Mouse (Mus musculus) MEL-GATA-1-ER (cell line): ENCODE data around the gene Tmem184b.
A peak's percentile ranks its signal among the peaks of the same experiment; 100 is the strongest.

Experiments used
- DNase-seq: peaks from one replicate; pipeline ENCODE4 v3.0.0-alpha.2; 2012; ENCODE audit warnings: low read depth; ENCODE audit errors: extremely low read depth

Tmem184b gene

DNA sequence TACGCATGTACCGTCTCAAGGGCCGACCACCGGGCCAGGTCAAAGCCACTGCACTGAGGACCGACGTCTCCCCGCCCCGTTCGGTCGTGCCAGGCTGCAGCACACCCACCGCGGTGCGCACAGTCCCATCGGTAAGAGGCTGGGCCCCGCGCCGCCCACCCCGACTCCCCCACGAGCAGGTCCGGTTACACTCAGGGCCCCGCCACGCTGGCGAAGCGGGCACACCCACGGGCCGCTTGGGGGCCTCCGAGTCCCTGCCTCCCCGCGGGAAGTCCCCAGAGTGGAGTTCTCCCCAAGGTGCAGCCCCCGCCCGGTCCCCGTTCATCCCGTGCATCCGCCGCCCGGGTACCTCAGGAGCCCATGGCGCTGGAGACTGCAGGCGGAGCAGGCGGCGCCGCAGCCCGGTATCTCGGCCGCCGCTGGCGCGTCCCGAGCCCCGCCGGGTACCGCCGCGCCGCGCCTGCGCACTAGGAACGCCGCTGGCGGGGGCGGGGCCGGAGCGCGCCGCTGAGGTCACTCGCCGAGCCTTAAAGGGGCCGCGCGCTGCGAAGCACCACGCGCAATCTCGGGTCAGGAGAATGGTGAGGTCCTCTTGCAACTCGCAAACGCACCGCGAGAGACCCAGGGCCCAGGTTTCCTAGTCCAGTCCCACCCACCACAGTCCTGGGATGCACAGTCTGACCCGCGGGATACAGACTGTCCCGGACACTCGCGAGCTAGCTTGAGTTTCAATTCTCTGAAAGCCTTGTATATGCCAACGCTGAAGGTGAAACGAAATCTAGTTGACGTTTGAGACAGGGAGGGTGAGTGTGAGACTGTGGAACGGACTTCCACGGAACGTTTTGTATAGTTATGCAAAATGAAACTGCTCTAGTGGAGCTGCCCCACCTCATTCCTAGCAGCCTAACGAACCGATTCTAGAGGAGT is at the start of gene Tmem184b:
TSS of gene Tmem184b (minus strand) at position 734 of the 927 bp plus-strand sequence.
- peak; percentile 35 for DNase-seq

DNA sequence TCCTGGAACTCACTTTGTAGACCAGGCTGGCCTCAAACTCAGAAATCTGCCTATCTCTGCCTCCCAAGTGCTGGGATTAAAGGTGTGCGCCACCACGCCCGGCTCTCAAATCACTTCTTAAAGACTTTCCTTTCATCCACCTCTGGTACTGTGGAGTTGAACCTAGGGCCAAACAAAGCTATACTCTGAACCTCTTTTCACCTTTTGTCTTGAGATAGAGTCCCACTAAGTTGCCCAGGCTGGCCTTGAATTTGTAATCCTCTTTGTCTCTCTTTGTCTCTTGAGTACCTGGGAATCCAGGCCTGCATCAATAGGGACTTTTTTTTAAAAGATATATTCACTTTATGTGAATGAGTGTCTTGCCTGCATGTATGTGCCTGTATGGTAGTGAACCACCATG is 44.7 kb upstream of the Tmem184b start:
- no peak for DNase-seq

DNA sequence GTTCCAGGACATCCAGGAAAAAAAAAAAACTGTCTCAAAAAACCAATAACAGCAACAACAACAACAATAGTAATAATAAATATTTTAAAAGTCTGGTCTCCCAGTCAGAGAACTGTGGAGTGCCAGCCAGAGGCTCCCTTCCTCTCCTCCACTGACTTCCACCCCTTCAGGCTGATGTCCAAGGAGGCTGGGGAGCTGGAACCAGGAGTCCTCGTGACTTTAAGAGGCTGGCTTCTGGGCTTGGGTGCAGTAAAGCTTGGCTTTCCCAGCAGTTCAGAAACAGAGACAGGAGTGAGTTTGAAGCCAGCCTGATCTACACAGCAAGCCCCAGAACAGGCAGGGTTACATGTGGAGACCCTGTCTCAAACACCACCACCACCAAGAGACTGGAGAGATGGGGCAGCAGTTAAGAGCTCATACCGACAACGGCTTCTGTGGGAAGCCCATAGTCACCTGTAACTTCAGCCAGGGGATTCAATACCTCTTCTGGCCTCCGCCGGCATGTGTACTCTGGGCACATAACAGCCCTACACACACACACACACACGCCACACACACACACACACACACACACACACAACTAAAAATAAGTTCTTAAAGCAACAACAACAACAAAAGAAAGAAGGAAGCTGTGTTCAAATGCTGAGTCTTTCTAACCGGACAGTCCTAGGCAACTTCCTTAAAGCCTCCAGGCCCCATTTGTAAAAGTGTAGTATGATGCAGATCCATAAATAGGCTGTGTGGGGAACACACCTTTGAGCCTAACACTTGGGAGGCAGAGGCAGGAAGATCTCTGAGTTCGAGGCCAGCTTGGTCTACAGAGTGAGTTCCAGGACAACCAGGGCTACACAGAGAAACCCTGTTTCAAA is 42.7 kb upstream of the Tmem184b start:
- no peak for DNase-seq

DNA sequence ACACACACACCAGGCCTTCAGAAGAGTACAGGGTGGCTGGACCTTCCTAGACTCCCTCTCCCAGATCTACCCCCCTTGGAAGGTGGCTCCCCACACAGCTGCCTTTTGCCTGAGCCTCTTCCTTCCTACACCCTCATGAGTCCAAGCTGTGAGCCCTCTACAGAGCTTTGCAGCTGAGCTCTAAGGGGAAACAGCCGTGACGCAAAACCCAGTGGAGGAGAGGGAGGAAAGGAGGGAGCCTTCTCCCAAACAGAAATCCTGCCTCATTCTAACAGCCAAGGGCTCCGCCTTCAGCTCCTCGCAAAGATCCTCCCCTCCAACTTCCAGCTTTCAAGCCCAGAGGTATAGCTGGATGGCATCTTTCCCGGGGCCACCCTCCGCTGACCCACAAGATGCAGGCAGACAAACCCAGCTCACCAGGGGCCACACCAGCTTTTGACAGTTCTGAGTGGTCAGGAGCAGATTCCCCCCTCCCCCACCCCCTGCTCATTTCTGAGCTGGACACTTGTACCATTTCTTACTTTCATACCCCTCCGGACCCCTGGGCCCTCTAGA is 40.6 kb upstream of the Tmem184b start:
- DNase-seq, result no peak

DNA sequence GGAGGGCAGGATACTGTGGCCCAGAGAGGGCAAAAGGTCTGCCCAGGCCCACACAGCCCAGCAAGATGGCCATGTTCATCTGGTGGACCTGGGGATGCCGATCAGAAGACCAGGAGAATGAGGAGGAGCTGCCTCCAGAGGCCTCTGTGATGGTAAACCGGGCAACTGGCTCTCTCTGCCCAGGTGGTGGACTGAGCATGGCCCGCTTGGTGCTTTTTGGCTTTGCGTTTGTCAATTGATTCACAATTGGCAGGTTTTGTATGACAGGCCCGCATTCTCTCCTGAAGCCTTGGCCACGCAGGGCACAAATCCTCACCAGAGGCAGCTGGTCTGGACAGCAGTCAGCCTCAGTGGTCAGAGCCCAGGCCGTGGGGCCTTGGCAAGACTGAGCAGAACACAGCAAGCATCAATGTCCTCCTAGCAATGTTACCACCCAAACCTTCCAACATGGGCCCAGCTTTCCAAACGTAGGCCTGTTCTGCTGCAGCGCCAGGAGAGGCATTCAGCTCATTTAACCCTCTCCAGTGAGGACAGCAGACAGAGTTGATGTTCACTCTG is 39.7 kb upstream of the Tmem184b start:
- no peak for DNase-seq

DNA sequence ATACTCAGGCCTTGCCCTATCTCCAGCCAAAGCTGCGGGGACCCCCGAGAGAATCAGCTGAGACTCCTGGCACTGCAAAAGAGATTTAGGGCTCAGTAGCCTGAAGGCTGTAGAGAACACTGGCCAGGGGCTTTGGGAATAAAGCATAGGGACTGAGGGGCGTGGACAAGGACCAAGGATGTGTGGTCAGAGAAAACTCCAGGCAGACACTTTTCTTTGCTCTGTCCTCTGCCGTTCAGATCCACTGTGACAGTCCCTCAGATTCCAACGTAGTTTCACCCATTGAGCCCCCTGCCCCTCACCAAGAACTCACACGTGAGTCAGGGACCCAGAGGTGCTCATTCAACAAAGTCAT is 38.9 kb upstream of the Tmem184b start:
- DNase-seq, result no peak

DNA sequence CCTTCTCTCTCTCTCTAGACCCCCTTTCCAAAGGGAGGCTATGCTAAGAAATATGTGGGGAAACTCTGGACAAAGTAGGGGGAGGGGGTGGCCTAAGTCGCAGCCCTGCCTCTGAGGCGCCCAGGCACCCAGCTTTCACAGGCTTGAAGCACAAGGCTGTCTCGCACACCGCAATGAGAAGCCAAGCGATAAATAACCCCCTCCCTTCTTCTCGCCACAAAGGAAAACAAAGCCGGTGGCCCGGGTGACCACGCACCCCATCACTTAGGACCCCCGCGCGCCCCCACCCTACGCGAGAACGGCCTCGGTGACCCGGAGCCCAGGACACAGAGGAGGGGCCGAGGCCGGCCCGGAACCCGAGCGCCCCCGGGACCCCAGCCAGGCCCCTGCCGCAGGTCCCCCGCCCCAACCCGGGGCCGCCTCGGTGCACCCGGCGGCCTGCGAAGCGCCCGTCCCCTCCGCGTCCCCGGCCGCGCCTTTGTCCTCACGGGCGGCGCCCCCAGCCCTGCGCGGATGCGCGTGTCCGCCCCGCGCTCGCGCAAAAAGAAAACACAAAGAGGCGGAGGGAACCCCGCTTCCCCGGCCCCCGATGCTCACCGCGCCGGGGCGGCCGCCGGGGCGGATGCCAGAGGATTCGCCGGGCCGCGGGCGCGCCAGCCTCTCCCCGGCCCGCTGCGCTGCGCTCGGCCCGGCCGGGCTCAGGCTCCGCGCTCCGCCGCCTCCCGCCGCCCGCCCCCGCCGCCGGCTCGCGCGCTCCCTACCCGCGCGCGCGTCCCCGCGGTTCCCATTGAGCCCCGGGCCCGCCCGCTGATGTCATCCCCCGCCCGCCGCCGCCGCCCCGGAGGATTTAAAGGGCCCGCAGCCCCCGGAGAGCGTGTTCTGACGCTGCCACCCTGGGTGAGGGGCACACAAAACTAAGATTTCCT is 38.2 kb upstream of the Tmem184b start:
- no peak for DNase-seq

DNA sequence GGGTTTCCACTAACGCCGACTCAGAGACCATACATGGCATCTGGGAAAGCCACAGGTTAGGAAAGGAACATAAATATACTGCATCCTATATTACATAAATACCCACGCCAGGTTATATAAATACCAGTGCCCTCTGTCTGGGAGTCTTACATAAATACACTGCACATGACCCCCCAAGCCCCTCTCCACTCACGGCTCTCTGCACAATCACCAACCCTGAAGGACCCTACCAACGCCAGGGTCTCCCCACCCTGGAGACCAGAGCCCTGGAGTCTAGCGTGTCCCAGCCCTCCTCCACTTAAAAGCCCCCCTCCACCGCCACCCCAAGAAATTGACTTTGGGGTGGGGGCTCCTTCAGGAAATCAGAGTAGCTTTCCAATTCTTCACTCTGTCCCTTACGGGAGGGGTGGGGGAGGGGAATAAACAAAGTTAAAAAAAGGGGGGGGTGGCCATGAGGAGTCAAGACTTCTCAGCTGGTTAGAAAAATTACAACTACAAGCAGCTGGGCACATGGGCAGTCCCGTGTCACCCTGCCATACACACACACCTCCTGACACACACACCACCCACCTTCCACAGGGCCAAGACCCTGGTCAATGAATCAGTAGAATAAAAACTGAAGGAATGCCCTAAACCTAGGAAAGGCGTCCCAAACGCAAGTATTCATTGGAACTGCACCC is 37.4 kb upstream of the Tmem184b start:
- no peak for DNase-seq

DNA sequence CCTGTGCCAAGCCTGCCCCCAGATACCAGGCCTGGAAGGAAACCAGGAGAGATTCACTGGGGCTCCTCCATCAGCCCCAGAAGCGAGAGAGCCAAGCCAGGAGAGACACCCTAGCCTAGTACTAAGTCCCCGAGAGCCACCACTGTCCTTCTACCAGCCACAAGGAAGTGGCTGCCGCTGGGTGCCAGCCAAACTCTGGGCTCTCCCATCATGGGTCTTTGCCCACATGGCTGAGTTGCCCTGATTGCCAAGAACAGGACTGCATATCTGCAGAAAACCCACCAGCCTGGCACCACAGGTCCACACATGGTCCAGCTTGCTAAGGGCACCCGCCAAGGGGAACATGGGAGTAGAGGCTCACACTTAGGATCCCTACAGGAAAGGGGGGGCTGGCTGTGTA is 36.9 kb upstream of the Tmem184b start:
- no peak for DNase-seq

DNA sequence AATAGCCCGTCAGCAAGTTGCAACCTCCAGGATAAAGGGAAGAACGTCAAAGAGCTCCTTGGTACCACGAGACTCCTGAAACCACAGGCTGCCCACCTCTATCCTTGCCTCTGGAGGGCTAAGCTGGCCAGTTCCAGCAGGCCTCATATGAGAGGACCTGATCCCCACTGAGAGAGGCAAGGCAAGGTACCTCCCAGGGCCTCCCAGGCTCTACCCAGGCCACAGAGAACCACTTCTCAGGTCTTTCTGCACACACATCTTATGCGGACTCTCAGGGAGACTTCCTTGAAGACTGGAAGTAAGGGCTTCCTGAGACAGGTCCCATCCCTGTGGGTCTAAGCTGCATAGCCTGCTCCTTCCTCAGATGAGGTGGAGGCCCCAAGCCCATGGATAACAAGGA is 36.0 kb upstream of the Tmem184b start:
- DNase-seq, result no peak

DNA sequence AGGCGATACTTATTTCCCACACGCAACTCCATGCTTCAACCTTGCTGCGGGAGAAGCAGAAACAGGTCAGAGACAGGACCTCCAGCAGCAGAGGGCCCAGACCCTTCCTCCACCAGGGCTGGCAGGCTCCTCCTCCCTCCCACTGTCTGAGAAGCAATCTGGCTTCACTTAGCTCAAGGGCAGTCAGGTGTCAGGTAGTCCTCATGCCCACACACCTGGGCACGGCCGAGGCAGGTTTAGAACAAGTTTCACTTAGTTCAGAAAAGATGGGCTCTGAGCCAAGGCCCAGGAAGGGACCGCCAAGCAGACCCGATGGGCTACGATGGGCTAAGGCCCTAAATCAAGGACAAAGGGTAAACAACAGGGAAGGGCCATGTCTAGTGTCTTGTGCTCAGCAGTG is 35.4 kb upstream of the Tmem184b start:
- no peak for DNase-seq

DNA sequence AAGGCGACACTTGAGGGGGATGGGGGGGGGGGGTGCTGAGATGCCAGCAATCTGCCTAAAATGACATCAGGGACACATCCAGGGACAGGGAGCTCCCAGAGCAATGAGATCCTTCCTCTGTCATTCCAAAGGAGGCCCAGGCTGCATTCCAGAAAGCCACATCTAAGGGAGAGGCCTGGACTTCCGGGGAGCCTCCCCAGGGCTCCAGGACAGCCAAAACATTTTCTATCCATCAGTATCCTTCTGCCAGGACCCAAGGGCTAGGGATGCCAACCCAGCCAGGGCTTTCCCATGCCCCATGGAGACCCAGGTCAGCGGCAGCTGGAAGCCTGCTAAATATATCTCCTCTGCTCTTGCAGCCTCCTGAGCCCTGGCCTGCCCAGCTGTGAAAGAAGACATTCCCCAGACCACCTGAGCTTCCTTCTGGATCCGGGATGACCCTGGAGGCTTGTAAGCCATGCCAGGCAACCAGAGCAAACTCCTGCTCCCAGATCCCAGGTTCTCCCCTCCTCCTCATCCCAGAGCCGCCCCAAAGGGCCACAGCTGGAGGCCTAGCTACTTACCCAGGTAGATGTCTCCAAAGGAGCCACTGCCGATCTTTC is 34.9 kb upstream of the Tmem184b start:
- no peak for DNase-seq

DNA sequence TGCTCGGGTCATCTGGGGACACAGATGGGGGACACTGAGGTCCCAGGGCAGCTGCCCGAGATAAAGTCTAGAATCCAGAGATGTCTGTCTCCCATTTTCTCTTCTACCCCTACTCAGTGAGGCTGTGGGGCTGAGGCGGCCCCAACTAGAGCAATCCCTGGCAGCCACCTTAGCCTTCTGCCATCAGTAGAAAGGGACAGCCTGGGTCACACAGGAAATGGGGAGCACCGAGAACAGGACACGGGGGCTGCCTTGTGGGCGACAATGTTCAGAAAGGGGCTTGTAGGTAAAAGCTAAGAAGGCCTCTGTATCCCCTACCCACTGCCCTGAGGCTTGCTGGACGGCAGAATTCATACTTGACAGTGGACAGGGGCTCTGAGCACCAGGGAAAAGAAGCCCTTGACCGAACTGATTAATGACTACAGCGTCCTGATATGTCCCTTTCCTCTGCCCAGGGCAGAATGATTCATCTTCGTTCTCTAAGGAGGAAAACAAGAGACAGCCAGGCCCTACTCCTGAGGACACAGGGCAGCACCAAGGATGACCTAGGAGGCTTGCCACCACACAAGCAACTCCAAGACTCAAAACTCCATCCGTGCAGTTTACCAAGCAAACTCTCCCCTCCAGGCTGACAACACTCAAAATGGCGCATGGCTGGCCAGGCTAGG is 34.3 kb upstream of the Tmem184b start:
- DNase-seq, result no peak

DNA sequence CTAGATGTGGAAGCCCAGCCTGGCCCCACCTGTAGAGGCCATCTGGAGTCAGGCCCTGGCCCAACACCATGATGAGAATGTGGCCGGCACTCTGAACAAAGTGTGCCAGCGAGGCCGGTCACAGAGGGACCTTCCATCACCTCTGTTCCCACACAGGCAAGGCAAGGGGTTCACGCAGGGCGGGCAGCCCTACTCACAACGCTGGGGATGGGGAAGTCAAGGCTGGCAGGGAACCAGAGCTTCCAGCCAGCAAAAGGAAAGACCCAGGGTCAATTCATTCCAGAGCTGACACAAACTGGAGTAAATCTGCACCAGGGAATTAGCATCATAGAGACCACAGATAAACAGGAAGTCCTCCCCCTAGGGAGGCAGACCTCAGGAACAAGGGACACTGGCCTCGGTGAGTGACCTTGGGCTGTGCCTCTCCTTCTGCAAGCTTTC is 33.1 kb upstream of the Tmem184b start:
- DNase-seq, result no peak

DNA sequence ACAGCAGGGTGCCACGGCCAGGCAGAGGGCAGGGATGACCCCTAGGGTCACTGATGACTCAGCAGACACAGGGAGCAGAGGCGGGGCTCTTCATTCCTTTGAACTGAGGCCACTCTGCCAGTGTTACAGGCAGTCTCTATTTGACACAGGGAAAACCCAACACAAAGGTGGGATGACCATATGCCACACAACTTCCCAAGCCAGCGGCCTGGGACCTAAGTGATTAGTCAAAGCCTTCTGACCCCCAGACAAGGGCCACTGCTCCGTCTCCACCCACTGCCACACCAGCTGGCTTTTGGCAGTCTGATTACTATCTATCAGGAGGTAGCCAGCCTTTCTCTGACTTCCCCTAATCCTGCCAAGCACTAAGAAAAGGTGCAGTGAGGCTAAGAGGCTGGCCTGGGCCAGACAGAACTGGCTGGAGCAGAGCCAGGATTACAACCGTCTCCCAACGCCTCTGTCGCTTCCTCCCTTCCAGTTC is 31.9 kb upstream of the Tmem184b start:
- peak; percentile 78 for DNase-seq

DNA sequence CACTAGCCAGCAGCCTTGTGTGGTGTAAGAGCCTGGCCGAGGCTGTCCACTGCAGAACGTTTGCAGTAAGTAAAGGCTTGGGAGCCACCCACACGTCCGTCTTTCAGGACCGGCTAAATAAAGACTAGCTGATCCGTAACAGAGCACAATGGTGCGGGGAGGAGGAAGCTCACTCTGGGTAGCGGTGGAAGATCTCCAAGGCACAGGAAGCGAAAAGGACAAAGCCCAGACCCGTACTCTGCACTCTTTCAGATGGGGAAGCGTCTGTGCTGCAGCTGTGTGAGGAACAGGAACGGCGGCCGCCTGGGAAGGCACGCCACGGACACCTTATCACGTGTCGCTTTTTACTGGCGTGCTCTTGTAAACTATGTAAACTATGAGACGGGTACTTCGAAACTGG is 29.5 kb upstream of the Tmem184b start:
- no peak for DNase-seq

DNA sequence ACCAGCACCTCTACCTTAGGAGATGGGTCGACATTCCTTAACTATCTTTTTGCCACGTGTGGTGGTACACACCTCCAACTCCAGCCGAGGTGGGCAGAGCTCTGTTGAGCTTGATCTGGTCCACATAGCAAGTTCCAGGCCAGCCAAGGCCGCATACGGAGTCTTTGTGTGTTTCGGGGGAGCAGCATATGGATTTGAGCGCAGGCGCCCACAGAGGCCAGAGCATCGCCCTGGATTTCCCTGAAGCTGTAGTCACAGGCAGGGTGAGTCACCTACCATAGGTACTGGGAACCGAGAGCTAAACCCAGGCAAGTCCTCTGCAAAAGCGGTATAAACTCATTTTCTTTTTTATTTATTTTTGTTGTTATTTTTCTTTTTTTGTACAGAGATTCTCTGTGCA is 29.0 kb upstream of the Tmem184b start:
- DNase-seq, result no peak

DNA sequence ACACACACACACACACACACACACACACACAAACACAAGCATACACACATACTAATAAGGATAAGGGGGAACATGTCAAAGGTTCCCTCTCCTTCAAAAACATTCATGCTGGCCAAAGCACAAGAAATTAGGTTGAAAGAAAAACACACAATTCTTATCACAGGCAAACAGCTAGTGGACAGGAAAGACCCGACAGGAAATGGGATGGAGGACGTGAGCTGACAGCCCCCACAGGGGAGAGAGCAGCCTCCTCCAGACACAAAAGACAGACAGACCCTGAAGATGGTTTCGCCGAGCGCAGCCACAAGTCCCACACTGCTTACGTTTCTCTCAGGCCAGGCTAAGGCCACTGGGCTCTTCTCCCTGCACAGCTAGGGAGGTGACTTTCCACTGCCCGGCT is 28.6 kb upstream of the Tmem184b start:
- DNase-seq, result no peak

DNA sequence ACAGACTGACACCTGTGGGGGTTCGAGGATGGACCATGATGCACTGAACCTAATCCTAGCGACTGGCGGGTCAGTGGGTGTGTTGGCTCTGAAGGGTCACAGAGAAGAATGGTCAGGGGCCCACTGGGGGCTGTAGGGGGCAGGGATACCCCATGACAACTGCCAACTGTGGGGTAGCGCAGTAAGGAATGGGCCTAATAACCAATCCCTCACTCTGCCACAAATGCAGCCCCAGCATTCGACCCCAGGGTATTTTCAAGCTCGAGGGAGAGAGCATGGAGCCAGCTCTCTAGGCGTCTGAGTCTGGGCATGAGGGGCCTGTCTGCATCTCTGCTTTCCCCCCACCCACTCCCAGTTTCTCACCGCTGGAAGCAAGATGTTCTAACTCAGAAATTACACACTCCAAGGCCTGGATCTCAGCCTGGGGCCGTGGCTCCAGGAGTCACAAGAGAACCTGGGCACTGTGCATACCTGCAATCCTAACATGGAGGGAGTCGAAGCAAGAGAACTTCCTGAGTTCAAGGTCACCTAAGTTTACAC is 27.2 kb upstream of the Tmem184b start:
- no peak for DNase-seq
